Mouse (Mus musculus) CH12.LX (cell line): Measurements from ENCODE around the gene Cecr2. TPM values are rescaled to one million over a fixed set of nuclear protein-coding genes. Genes with fewer than 3 reads are reported as not detected.

ENCODE experiments used
- DNase-seq: peaks from one replicate; pipeline ENCODE4 v3.0.0-alpha.2; 2013; ENCODE audit errors: extremely low read depth
- H3K27ac ChIP-seq: 2 replicates; pipeline ENCODE4 v1.5.1; 2012; ENCODE audit warnings: low read depth, mild to moderate bottlenecking, control low read depth, moderate library complexity; ENCODE audit not compliant: insufficient read depth
- H3K27me3 ChIP-seq: replicated peaks from 2 replicates; pipeline ENCODE3; 2012; ENCODE audit warnings: inconsistent platforms
- H3K36me3 ChIP-seq, 2 experiments: replicated peaks in 1 of 2; 2 replicates each; pipeline versions ENCODE3 to v1.6.1; 2012; ENCODE audit warnings: inconsistent platforms in 1 of 2, low read length in 1 of 2, mild to moderate bottlenecking in 1 of 2, mixed read lengths in 1 of 2, moderate library complexity in 1 of 2; ENCODE audit not compliant: control insufficient read depth in 1 of 2, insufficient read depth in 1 of 2
- H3K4me1 ChIP-seq, 2 experiments: 2 replicates each; pipeline ENCODE4 v1.6.1; 2012; ENCODE audit warnings: inconsistent platforms in 1 of 2, moderate library complexity in 1 of 2; ENCODE audit not compliant: insufficient read depth in 2 of 2, control insufficient read depth in 1 of 2
- H3K4me2 ChIP-seq: 2 replicates; pipeline ENCODE4 v1.6.1; 2012; ENCODE audit warnings: low read depth, mild to moderate bottlenecking, control low read depth; ENCODE audit not compliant: poor library complexity, insufficient read depth, severe bottlenecking
- H3K4me3 ChIP-seq, 3 experiments: fragments of 150-350 bp in 1 of 3; sonication (generic) in 1 of 3; replicated peaks in 1 of 3; 2 replicates each; pipeline versions ENCODE3 to v1.5.1; 2011 to 2012; ENCODE audit warnings: low read depth in 2 of 3, low read length in 2 of 3, mild to moderate bottlenecking in 2 of 3, moderate library complexity in 2 of 3, control low read depth in 1 of 3, improper control_type of control experiment in 1 of 3, inconsistent platforms in 1 of 3, mixed read lengths in 1 of 3; ENCODE audit not compliant: poor library complexity in 1 of 3
- H3K79me2 ChIP-seq: replicated peaks from 2 replicates; pipeline ENCODE4 v1.6.1; 2012; ENCODE audit warnings: mild to moderate bottlenecking, moderate library complexity; ENCODE audit not compliant: control insufficient read depth, poor library complexity, insufficient read depth, severe bottlenecking; ENCODE audit errors: extremely low read depth
- H3K9ac ChIP-seq: 2 replicates; pipeline ENCODE4 v1.6.1; 2012; ENCODE audit warnings: low read depth, mild to moderate bottlenecking, control low read depth, moderate library complexity; ENCODE audit not compliant: insufficient read depth
- H3K9me3 ChIP-seq: replicated peaks from 2 replicates; pipeline ENCODE3; 2012; ENCODE audit warnings: low read length, inconsistent platforms, mixed read lengths
- BHLHE40 ChIP-seq: IDR thresholded peaks from 2 replicates; pipeline ENCODE4 v1.6.1; 2011; ENCODE audit warnings: mild to moderate bottlenecking, low read depth, low read length, improper control_type of control experiment
- CHD1 ChIP-seq: IDR thresholded peaks from 2 replicates; pipeline ENCODE4 v1.6.1; 2012; ENCODE audit warnings: low read depth, low read length, improper control_type of control experiment, inconsistent platforms
- CTCF ChIP-seq, 2 experiments: IDR thresholded peaks in 1 of 2; conservative IDR thresholded peaks in 1 of 2; 2 replicates each; pipeline ENCODE4 v1.5.1; 2011 to 2012; ENCODE audit warnings: low read depth in 2 of 2, low read length in 2 of 2, improper control_type of control experiment in 1 of 2, inconsistent platforms in 1 of 2, mild to moderate bottlenecking in 1 of 2, moderate library complexity in 1 of 2
- ELF1 ChIP-seq: IDR thresholded peaks from 2 replicates; pipeline ENCODE4 v1.6.1; 2014; ENCODE audit warnings: low read depth, mild to moderate bottlenecking, inconsistent platforms, low read length, improper control_type of control experiment
- EP300 ChIP-seq: IDR thresholded peaks from 2 replicates; pipeline ENCODE4 v1.6.1; 2011; ENCODE audit warnings: low read length, improper control_type of control experiment
- ETS1 ChIP-seq: conservative IDR thresholded peaks from 2 replicates; pipeline ENCODE4 v1.6.1; 2012; ENCODE audit warnings: low read depth, mild to moderate bottlenecking, inconsistent platforms, low read length, improper control_type of control experiment, moderate library complexity
- GABPA ChIP-seq: IDR thresholded peaks from 2 replicates; pipeline ENCODE4 v1.6.1; 2012; ENCODE audit warnings: low read depth, low read length, improper control_type of control experiment, inconsistent platforms; ENCODE audit not compliant: insufficient replicate concordance
- HCFC1 ChIP-seq: IDR thresholded peaks from 2 replicates; pipeline ENCODE4 v1.6.1; 2012; ENCODE audit warnings: low read depth, mild to moderate bottlenecking, inconsistent platforms, low read length, improper control_type of control experiment
- IRF4 ChIP-seq: IDR thresholded peaks from 2 replicates; pipeline ENCODE4 v1.6.1; 2014; ENCODE audit warnings: low read depth, mild to moderate bottlenecking, inconsistent platforms, low read length, improper control_type of control experiment
- JUN ChIP-seq: IDR thresholded peaks from 2 replicates; pipeline ENCODE4 v1.6.1; 2011; ENCODE audit warnings: low read depth, mild to moderate bottlenecking, low read length, improper control_type of control experiment, moderate library complexity; ENCODE audit not compliant: insufficient read depth
- JUND ChIP-seq: conservative IDR thresholded peaks from 2 replicates; pipeline ENCODE4 v1.6.1; 2011; ENCODE audit warnings: low read depth, low read length, improper control_type of control experiment
- KAT2A ChIP-seq: IDR thresholded peaks from 2 replicates; pipeline ENCODE4 v1.6.1; 2012; ENCODE audit warnings: low read length, improper control_type of control experiment, inconsistent platforms; ENCODE audit not compliant: insufficient replicate concordance
- MAFK ChIP-seq: IDR thresholded peaks from 2 replicates; pipeline ENCODE4 v1.6.1; 2011; ENCODE audit warnings: low read length, improper control_type of control experiment; ENCODE audit not compliant: insufficient replicate concordance
- MAX ChIP-seq: IDR thresholded peaks from 2 replicates; pipeline ENCODE4 v1.6.1; 2011; ENCODE audit warnings: low read length, improper control_type of control experiment
- MAZ ChIP-seq: IDR thresholded peaks from 2 replicates; pipeline ENCODE4 v1.6.1; 2012; ENCODE audit warnings: low read depth, mild to moderate bottlenecking, inconsistent platforms, low read length, improper control_type of control experiment, moderate library complexity
- MEF2A ChIP-seq: IDR thresholded peaks from 2 replicates; pipeline ENCODE4 v1.6.1; 2014; ENCODE audit warnings: low read depth, mild to moderate bottlenecking, inconsistent platforms, low read length, improper control_type of control experiment, borderline replicate concordance
- MXI1 ChIP-seq: IDR thresholded peaks from 2 replicates; pipeline ENCODE4 v1.6.1; 2011; ENCODE audit warnings: mild to moderate bottlenecking, low read depth, low read length, improper control_type of control experiment
- NELFE ChIP-seq: IDR thresholded peaks from 2 replicates; pipeline ENCODE4 v1.6.1; 2011; ENCODE audit warnings: low read depth, low read length, improper control_type of control experiment
- NRF1 ChIP-seq: IDR thresholded peaks from 2 replicates; pipeline ENCODE4 v1.6.1; 2014; ENCODE audit warnings: low read depth, mild to moderate bottlenecking, inconsistent platforms, low read length, improper control_type of control experiment, moderate library complexity
- PAX5 ChIP-seq: IDR thresholded peaks from 2 replicates; pipeline ENCODE4 v1.6.1; 2012; ENCODE audit warnings: low read length, inconsistent platforms, mixed read lengths
- POLR2A ChIP-seq: IDR thresholded peaks from 2 replicates; pipeline ENCODE4 v1.6.1; 2011; ENCODE audit warnings: low read depth, mild to moderate bottlenecking, improper control_type of control experiment, low read length
- POLR2AphosphoS2 ChIP-seq: IDR thresholded peaks from 2 replicates; pipeline ENCODE4 v1.6.1; 2011; ENCODE audit warnings: low read depth, low read length, improper control_type of control experiment
- SIN3A ChIP-seq: IDR thresholded peaks from 2 replicates; pipeline ENCODE4 v1.6.1; 2012; ENCODE audit warnings: low read length, improper control_type of control experiment, inconsistent platforms
- SMC3 ChIP-seq: IDR thresholded peaks from 2 replicates; pipeline ENCODE4 v1.6.1; 2011; ENCODE audit warnings: low read depth, low read length, improper control_type of control experiment
- TBP ChIP-seq: conservative IDR thresholded peaks from 2 replicates; pipeline ENCODE4 v1.6.1; 2011; ENCODE audit warnings: low read depth, low read length, improper control_type of control experiment
- TCF12 ChIP-seq: IDR thresholded peaks from 2 replicates; pipeline ENCODE4 v1.6.1; 2014; ENCODE audit warnings: low read depth, mild to moderate bottlenecking, inconsistent platforms, low read length, improper control_type of control experiment
- UBTF ChIP-seq: IDR thresholded peaks from 2 replicates; pipeline ENCODE4 v1.6.1; 2012; ENCODE audit warnings: low read depth, mild to moderate bottlenecking, inconsistent platforms, low read length, improper control_type of control experiment, moderate library complexity
- USF1 ChIP-seq: IDR thresholded peaks from 2 replicates; pipeline ENCODE4 v1.6.1; 2014; ENCODE audit warnings: low read depth, mild to moderate bottlenecking, inconsistent platforms, low read length, improper control_type of control experiment
- ZC3H11A ChIP-seq: IDR thresholded peaks from 2 replicates; pipeline ENCODE4 v1.6.1; 2012; ENCODE audit warnings: low read depth, mild to moderate bottlenecking, inconsistent platforms, low read length, improper control_type of control experiment
- ZKSCAN1 ChIP-seq: IDR thresholded peaks from 2 replicates; pipeline ENCODE4 v1.6.1; 2012; ENCODE audit warnings: low read depth, inconsistent platforms, low read length, improper control_type of control experiment, borderline replicate concordance
- ZMIZ1 ChIP-seq: IDR thresholded peaks from 2 replicates; pipeline ENCODE4 v1.6.1; 2012; ENCODE audit warnings: low read depth, mild to moderate bottlenecking, inconsistent platforms, low read length, improper control_type of control experiment
- ZNF384 ChIP-seq: IDR thresholded peaks from 2 replicates; pipeline ENCODE4 v1.6.1; 2012; ENCODE audit warnings: low read depth, low read length, improper control_type of control experiment, inconsistent platforms
- dilution Hi-C: fragments of 300-500 bp; cut with MboI; formaldehyde crosslinking; loops from 2 replicates; pipeline ENCODE4 v1.14.3; 2020; ENCODE audit warnings: low sequenced_read_pairs; ENCODE audit not compliant: extremely low pct_unique_long_range_greater_than_20kb, extremely low pct_ligation_motif_present
- in situ Hi-C: fragments of 300-500 bp; cut with MboI; formaldehyde crosslinking; loops from 3 replicates; pipeline ENCODE4 v1.14.3; 2019; ENCODE audit warnings: low sequenced_read_pairs, low pct_ligation_motif_present, low pct_unique_long_range_greater_than_20kb, mixed read lengths
- polyA plus RNA-seq: library from polyadenylated mRNA; unstranded; fragments of >175 nt; gene quantifications from 2 replicates; pipeline ENCODE4 v1.2.1, GENCODE M21; 2012; ENCODE audit warnings: low read depth; ENCODE audit not compliant: insufficient read length
- total RNA-seq, 2 experiments: library from RNA; depleted of rRNA; stranded (reverse); fragments of 300-350 nt in 1 of 2; fragments of >200 nt in 1 of 2; gene quantifications; 2 replicates each; pipeline ENCODE4 v1.2.3; 2012 to 2014

Gene Cecr2
- total and polyA plus RNA-seq, 3 experiments: 6.6 to 15.0 (median 12.5) TPM

- DNase-seq: no peak
- Histone ChIP-seq H3K9ac (peak overlapping the region; percentile 90), H3K27ac (no peak overlapping the region), H3K79me2 (peaks cover 55% of the 10 kb centered on the region), H3K27me3 (peaks cover 2% of the 10 kb centered on the region), H3K9me3 (no peaks in the 10 kb centered on the region), H3K4me3 (peak overlapping the region; percentile 82 to 95 (median 88)), H3K36me3 (no peaks in the 10 kb centered on the region), H3K4me1 (peaks cover 5 to 38% of the 10 kb centered on the region in 2 experiments; a peak in 3 of 4 replicates), H3K4me2 (peak overlapping the region; percentile 99)
- in situ Hi-C loops (no loop called here), dilution Hi-C loops (no loop called here)
- TF ChIP-seq SIN3A (no peak), JUND (no peak), USF1 (no peak), MAX (no peak), POLR2A (no peak), POLR2AphosphoS2 (no peak), MAFK (no peak), ETS1 (no peak), CTCF (conservative IDR thresholded peaks at IDR 0.05 in 1 of 2, IDR thresholded peaks at IDR 0.05 in 1 of 2; ENCODE audit: low read depth in 2 of 2, low read length in 2 of 2) (no peak), JUN (no peak), PAX5 (no peak), KAT2A (no peak), TBP (no peak), GABPA (no peak), HCFC1 (no peak)
- TF ChIP-seq, all 38 proteins: peak for 0
Observed at GRCm38 (mm10) chr6:120667911-120668310, 1.7 kb downstream of the Cecr2 start.

GRCm38 (mm10) chr6:120674121-120674520 lies 8.0 kb downstream of the Cecr2 start:
- H3K4me2 ChIP-seq: peak overlapping the region; percentile 11; the same call in 1 of the 2 replicates
- DNase-seq: peak; percentile 58
- no peak overlapping the region for H3K27ac ChIP-seq
- no peaks in the 10 kb centered on the region for H3K9me3 ChIP-seq
- H3K4me3 ChIP-seq: no peak overlapping the region
- H3K27me3 ChIP-seq: no peaks in the 10 kb centered on the region
- H3K9ac ChIP-seq: peak overlapping the region; percentile 34
- H3K4me1 ChIP-seq: peaks cover 5 to 59% of the 10 kb centered on the region in 2 experiments
- H3K79me2 ChIP-seq: peaks cover 81% of the 10 kb centered on the region
- H3K36me3 ChIP-seq: no peaks in the 10 kb centered on the region
- in situ Hi-C loops: loop anchor here (10.0 kb wide), 1 partner anchor 139 kb away; the partner anchor contains the start of gene Hdhd5
- dilution Hi-C loops: no loop called here
- TF ChIP-seq ZC3H11A (no peak), MAFK (no peak), POLR2AphosphoS2 (no peak), IRF4 (peak; percentile 60), POLR2A (no peak), SIN3A (0 out of 2 replicates have a peak, but pooled peaks have one; percentile 40), UBTF (no peak), JUND (no peak), GABPA (no peak), ZNF384 (no peak; the same call in 1 of the 2 replicates), MXI1 (peak; percentile 68; the same call in 1 of the 2 replicates), SMC3 (peak; percentile 91), ELF1 (peak; percentile 49; the same call in 1 of the 2 replicates), BHLHE40 (no peak), PAX5 (no peak), CHD1 (0 out of 2 replicates have a peak, but pooled peaks have one; percentile 14), ETS1 (no peak; the same call in 1 of the 2 replicates), EP300 (peak; percentile 18; the same call in 1 of the 2 replicates), HCFC1 (no peak), KAT2A (no peak), ZMIZ1 (no peak), NRF1 (0 out of 2 replicates have a peak, but pooled peaks have one; percentile 27), MAZ (no peak), ZKSCAN1 (no peak), MAX (peak; percentile 78), NELFE (no peak), TCF12 (no peak), MEF2A (no peak)
